Mouse (Mus musculus) hindbrain, embryonic 15.5 days (tissue): ENCODE data around the gene Adssl1. TPM values are rescaled to one million over a fixed set of nuclear protein-coding genes. Genes with fewer than 3 reads are reported as not detected.

Experiments used
- ATAC-seq: fragments of 200-750 bp; cut with Nextera tagmentation; 2 replicates; pipeline ENCODE4 v1.8.0; 2017; ENCODE audit warnings: low read depth, moderate number of reproducible peaks, moderate TSS enrichment; ENCODE audit not compliant: low FRiP score
- H3K27ac ChIP-seq: fragments of 300-500 bp; sonication (generic); replicated peaks from 2 replicates; pipeline ENCODE4 v1.5.1; 2015; ENCODE audit warnings: mild to moderate bottlenecking, inconsistent platforms
- H3K27me3 ChIP-seq: fragments of 300-500 bp; sonication (generic); 2 replicates; pipeline ENCODE4 v1.6.1; 2015; ENCODE audit warnings: control low read depth, inconsistent platforms
- H3K36me3 ChIP-seq: fragments of 300-500 bp; sonication (generic); 2 replicates; pipeline ENCODE4 v1.6.1; 2015; ENCODE audit warnings: control low read depth, inconsistent platforms
- H3K4me1 ChIP-seq: fragments of 300-500 bp; sonication (generic); replicated peaks from 2 replicates; pipeline ENCODE4 v1.6.1; 2015; ENCODE audit warnings: control low read depth, inconsistent platforms
- H3K4me2 ChIP-seq: fragments of 300-500 bp; sonication (generic); 2 replicates; pipeline ENCODE4 v1.6.1; 2015; ENCODE audit warnings: moderate library complexity, mild to moderate bottlenecking, inconsistent platforms
- H3K4me3 ChIP-seq: fragments of 300-500 bp; sonication (generic); 2 replicates; pipeline ENCODE4 v1.5.1; 2015; ENCODE audit warnings: mild to moderate bottlenecking, inconsistent platforms
- H3K9ac ChIP-seq: fragments of 300-500 bp; sonication (generic); 2 replicates; pipeline ENCODE4 v1.6.1; 2015; ENCODE audit warnings: inconsistent platforms
- H3K9me3 ChIP-seq: fragments of 300-500 bp; sonication (generic); 2 replicates; pipeline ENCODE4 v1.6.1; 2016; ENCODE audit warnings: control low read depth, inconsistent platforms
- WGBS: fragments of 180-500 bp; shearing (Covaris S2); methylation state at CpG from one replicate; pipeline ENCODE4 v1.1.7; 2015; 5-methylcytosine and 5-hydroxymethylcytosine counted together
- polyA plus RNA-seq: library from polyadenylated mRNA; unstranded; fragments of >200 nt; fragmentation: Nextera tagmentation; extraction: Ambion mirVana; gene quantifications from 2 replicates; pipeline ENCODE4 v1.2.1, GENCODE M21; 2015

Adssl1 gene
- polyA plus RNA-seq, 1 experiment from 2014 or later: 5.8 TPM

GRCm38 (mm10) chr12:112616668-112617067 lies 3.2 kb upstream of the Adssl1 start:
- no peaks in the 10 kb centered on the region for H3K36me3 ChIP-seq
- H3K27ac ChIP-seq: no peak overlapping the region
- no peak overlapping the region for H3K4me2 ChIP-seq
- H3K27me3 ChIP-seq: peaks cover 17% of the 10 kb centered on the region
- H3K4me1 ChIP-seq: peaks cover 17% of the 10 kb centered on the region
- no peak for ATAC-seq
- no peak overlapping the region for H3K4me3 ChIP-seq
- WGBS: 58% methylated on average over 9 of the region's 9 CpGs
- no peaks in the 10 kb centered on the region for H3K9me3 ChIP-seq
- no peak overlapping the region for H3K9ac ChIP-seq

GRCm38 (mm10) chr12:112617184-112617583 lies 2.7 kb upstream of the Adssl1 start:
- Histone ChIP-seq H3K4me1 (peaks cover 17% of the 10 kb centered on the region), H3K4me3 (no peak overlapping the region), H3K36me3 (no peaks in the 10 kb centered on the region), H3K9me3 (no peaks in the 10 kb centered on the region), H3K27ac (no peak overlapping the region), H3K9ac (no peak overlapping the region), H3K27me3 (peaks cover 17% of the 10 kb centered on the region), H3K4me2 (no peak overlapping the region)
- 89% methylated on average over 11 of the region's 11 CpGs for WGBS
- ATAC-seq: no peak

GRCm38 (mm10) chr12:112617898-112618380 lies 1.9 kb upstream of the Adssl1 start:
- H3K4me3 ChIP-seq: no peak overlapping the region
- H3K9me3 ChIP-seq: no peaks in the 10 kb centered on the region
- WGBS: 11% methylated on average over 8 of the region's 8 CpGs
- peaks cover 17% of the 10 kb centered on the region for H3K27me3 ChIP-seq
- H3K9ac ChIP-seq: no peak overlapping the region
- no peaks in the 10 kb centered on the region for H3K36me3 ChIP-seq
- peak; percentile 17; the same call in 1 of the 2 replicates for ATAC-seq
- H3K27ac ChIP-seq: no peak overlapping the region
- no peak overlapping the region for H3K4me2 ChIP-seq
- peaks cover 17% of the 10 kb centered on the region for H3K4me1 ChIP-seq

- Histone ChIP-seq H3K27me3 (peaks cover 17% of the 10 kb centered on the region), H3K9me3 (no peaks in the 10 kb centered on the region), H3K4me2 (peak overlapping the region; percentile 98), H3K36me3 (no peaks in the 10 kb centered on the region), H3K4me3 (peak overlapping the region; percentile 57), H3K9ac (peak overlapping the region; percentile 64; the same call in 1 of the 2 replicates), H3K4me1 (peaks cover 17% of the 10 kb centered on the region), H3K27ac (no peak overlapping the region)
- WGBS: 29% methylated on average over 13 of the region's 13 CpGs
- ATAC-seq: no peak
Observed at GRCm38 (mm10) chr12:112618981-112619685, 712 bp upstream of the Adssl1 start.

- Histone ChIP-seq H3K9me3 (no peaks in the 10 kb centered on the region), H3K27me3 (peaks cover 17% of the 10 kb centered on the region), H3K9ac (peak overlapping the region; percentile 64), H3K4me2 (peak overlapping the region; percentile 98), H3K4me3 (peak overlapping the region; percentile 57), H3K27ac (no peak overlapping the region), H3K36me3 (no peaks in the 10 kb centered on the region), H3K4me1 (peaks cover 17% of the 10 kb centered on the region)
- 11% methylated on average over 16 of the region's 16 CpGs for WGBS
- ATAC-seq: 0 out of 2 replicates have a peak, but pooled peaks have one; percentile 6
Observed at GRCm38 (mm10) chr12:112620354-112621061, 663 bp downstream of the Adssl1 start.

GRCm38 (mm10) chr12:112621900-112622299 lies 2.1 kb downstream of the Adssl1 start:
- WGBS: 84% methylated on average over 3 of the region's 3 CpGs

GRCm38 (mm10) chr12:112623742-112624141 lies 3.9 kb downstream of the Adssl1 start:
- Histone ChIP-seq H3K27ac (no peak overlapping the region), H3K9me3 (no peaks in the 10 kb centered on the region), H3K27me3 (peaks cover 17% of the 10 kb centered on the region), H3K4me3 (no peak overlapping the region), H3K4me2 (no peak overlapping the region), H3K9ac (no peak overlapping the region), H3K4me1 (peaks cover 16% of the 10 kb centered on the region), H3K36me3 (no peaks in the 10 kb centered on the region)
- no peak for ATAC-seq
- WGBS: 20% methylated on average over 2 of the region's 2 CpGs

More at GRCm38 (mm10) chr12:112621900-112622299, 2.1 kb downstream of the Adssl1 start:
- no peak overlapping the region for H3K4me2 ChIP-seq
- no peaks in the 10 kb centered on the region for H3K36me3 ChIP-seq
- H3K4me3 ChIP-seq: no peak overlapping the region
- H3K27me3 ChIP-seq: peaks cover 17% of the 10 kb centered on the region
- no peak overlapping the region for H3K9ac ChIP-seq
- no peaks in the 10 kb centered on the region for H3K9me3 ChIP-seq
- H3K4me1 ChIP-seq: peaks cover 17% of the 10 kb centered on the region
- no peak for ATAC-seq
- no peak overlapping the region for H3K27ac ChIP-seq

GRCm38 (mm10) chr12:112625700-112626099 lies 5.9 kb downstream of the Adssl1 start:
- H3K4me3 ChIP-seq: no peak overlapping the region

GRCm38 (mm10) chr12:112626455-112626854 lies 6.6 kb downstream of the Adssl1 start:
- ATAC-seq: no peak
- Histone ChIP-seq H3K27me3 (peaks cover 2% of the 10 kb centered on the region; the same call in 1 of the 2 replicates), H3K9ac (no peak overlapping the region), H3K36me3 (no peaks in the 10 kb centered on the region), H3K4me3 (no peak overlapping the region), H3K27ac (no peak overlapping the region), H3K4me1 (peaks cover 11% of the 10 kb centered on the region), H3K4me2 (no peak overlapping the region), H3K9me3 (no peaks in the 10 kb centered on the region)
- 82% methylated on average over 6 of the region's 6 CpGs for WGBS

More at GRCm38 (mm10) chr12:112625700-112626099, 5.9 kb downstream of the Adssl1 start:
- Histone ChIP-seq H3K27ac (no peak overlapping the region), H3K4me1 (peaks cover 11% of the 10 kb centered on the region), H3K9ac (no peak overlapping the region), H3K27me3 (peaks cover 9% of the 10 kb centered on the region), H3K36me3 (no peaks in the 10 kb centered on the region), H3K9me3 (no peaks in the 10 kb centered on the region), H3K4me2 (no peak overlapping the region)
- ATAC-seq: no peak
- 82% methylated on average over 4 of the region's 4 CpGs for WGBS

- Histone ChIP-seq H3K9me3 (no peaks in the 10 kb centered on the region), H3K9ac (no peak overlapping the region), H3K27ac (no peak overlapping the region), H3K4me2 (no peak overlapping the region), H3K36me3 (no peaks in the 10 kb centered on the region), H3K4me3 (no peak overlapping the region), H3K4me1 (peaks cover 11% of the 10 kb centered on the region), H3K27me3 (no peaks in the 10 kb centered on the region)
- WGBS: 63% methylated on average over 7 of the region's 7 CpGs
- no peak for ATAC-seq
Observed at GRCm38 (mm10) chr12:112627097-112627881, 7.4 kb downstream of the Adssl1 start.

GRCm38 (mm10) chr12:112628197-112628596 lies 8.4 kb downstream of the Adssl1 start:
- 85% methylated on average over 6 of the region's 6 CpGs for WGBS
- ATAC-seq: no peak

More at GRCm38 (mm10) chr12:112628197-112628596, 8.4 kb downstream of the Adssl1 start:
- no peaks in the 10 kb centered on the region for H3K27me3 ChIP-seq
- peaks cover 11% of the 10 kb centered on the region for H3K4me1 ChIP-seq
- no peaks in the 10 kb centered on the region for H3K9me3 ChIP-seq
- no peaks in the 10 kb centered on the region for H3K36me3 ChIP-seq
- H3K4me3 ChIP-seq: no peak overlapping the region
- H3K4me2 ChIP-seq: no peak overlapping the region
- no peak overlapping the region for H3K9ac ChIP-seq
- no peak overlapping the region for H3K27ac ChIP-seq
